Mouse (Mus musculus) bone marrow macrophage, adult 2 months (primary cell): ENCODE measurements at regions not wholly inside any gene's neighbourhood (a gene's known extent, or its start where the extent isn't known, plus 50 kb on each side); places are given as distances from the start of the nearest gene placed in this dataset.

Source experiments
- H3K27ac ChIP-seq: 2 replicates; pipeline ENCODE4 v1.5.1; 2012; ENCODE audit warnings: low read depth, low read length; ENCODE audit not compliant: insufficient read depth
- H3K4me1 ChIP-seq: 2 replicates; pipeline ENCODE4 v1.6.1; 2012; ENCODE audit warnings: low read length; ENCODE audit not compliant: control insufficient read depth, insufficient read depth
- H3K4me3 ChIP-seq: 2 replicates; pipeline ENCODE4 v1.5.1; 2012; ENCODE audit warnings: mild to moderate bottlenecking, low read length, moderate library complexity; ENCODE audit not compliant: insufficient read depth
- CTCF ChIP-seq: IDR thresholded peaks from 2 replicates; pipeline ENCODE4 v1.5.1; 2012; ENCODE audit warnings: low read depth, mild to moderate bottlenecking, low read length, moderate library complexity
- POLR2A ChIP-seq: IDR thresholded peaks from 2 replicates; pipeline ENCODE4 v1.6.1; 2012; ENCODE audit warnings: mild to moderate bottlenecking, low read depth, low read length, borderline replicate concordance

DNA sequence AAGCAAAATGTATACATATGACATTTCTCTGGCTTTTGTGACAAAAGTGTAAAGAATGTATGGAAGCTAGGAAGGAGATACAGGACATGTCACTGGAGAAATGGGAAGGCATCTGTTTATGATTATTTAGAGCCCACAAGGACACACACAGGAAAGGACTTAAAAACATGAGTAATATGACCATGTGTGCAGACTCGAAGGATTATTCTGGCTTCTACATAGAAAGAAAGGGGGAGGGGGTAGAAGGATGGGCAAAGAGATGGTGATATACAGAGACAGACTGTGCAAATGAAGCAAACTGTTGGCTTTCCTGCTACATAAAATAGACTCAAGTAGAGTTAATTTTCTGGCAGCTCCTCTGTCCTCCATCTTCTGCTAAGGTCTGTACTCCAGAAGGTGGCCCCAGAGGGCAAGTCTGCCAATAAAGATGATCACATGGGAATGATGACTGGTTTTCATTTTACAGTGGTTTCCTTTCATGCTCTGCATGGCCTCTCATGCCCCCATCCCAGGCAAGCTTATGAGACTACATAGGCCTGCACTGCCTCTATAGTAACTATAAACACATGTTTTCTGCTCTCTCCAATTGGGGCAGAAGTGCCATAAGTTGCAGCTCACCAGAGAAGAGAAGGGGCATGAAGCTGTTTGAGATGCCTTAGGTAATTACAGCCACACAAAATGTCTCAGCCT is 263.4 kb upstream of the Kif18a start:
- Histone ChIP-seq H3K4me3 (no peak overlapping the region), H3K27ac (no peak overlapping the region), H3K4me1 (no peaks in the 10 kb centered on the region)
- no peak for TF ChIP-seq CTCF
- TF ChIP-seq POLR2A, result no peak

DNA sequence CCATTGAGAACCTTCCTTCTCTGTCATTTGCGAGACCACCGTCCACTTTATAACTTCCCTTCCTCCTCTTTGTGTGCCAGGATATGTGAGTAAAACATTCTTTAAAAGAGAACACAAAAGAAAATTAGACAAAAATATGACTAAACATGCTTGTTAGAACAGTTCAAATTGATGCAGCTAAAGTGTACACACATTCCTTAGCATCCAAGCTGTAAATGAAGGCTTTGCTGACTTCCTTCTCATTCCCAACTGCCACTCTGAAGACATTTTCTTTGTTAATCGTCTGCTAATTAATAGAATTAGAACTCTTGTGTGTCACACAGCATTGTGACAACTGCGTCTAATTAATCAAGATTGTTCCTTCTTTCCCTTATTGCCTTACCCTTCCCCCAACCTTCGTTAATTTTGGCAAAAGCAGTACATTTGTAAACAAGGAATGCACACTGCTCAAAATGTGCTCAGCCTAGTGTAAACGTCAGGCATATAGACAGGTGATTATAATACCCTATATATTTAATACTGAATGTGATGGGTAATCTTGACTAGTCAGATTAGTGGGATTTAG is 242.3 kb upstream of the Kif18a start:
- Histone ChIP-seq H3K27ac (no peak overlapping the region), H3K4me1 (no peaks in the 10 kb centered on the region), H3K4me3 (no peak overlapping the region)
- TF ChIP-seq POLR2A (no peak), CTCF (no peak)
